Mouse (Mus musculus): ENCODE measurements around the gene Sult1e1. TPM values are rescaled to one million over a fixed set of nuclear protein-coding genes. Genes with fewer than 3 reads are reported as not detected.

The Sult1e1 gene
- total RNA-seq (2014; rRNA removed) (0.09 and 0.20 TPM in 2 replicates), polyA plus RNA-seq (2012; rRNA removed) (0.49 TPM in 1 of 2 replicates, not detected in the other)

GRCm38 (mm10) chr5:87591494-87591893 lies at the start of gene Sult1e1:
TSS of gene Sult1e1 (minus strand) at chr5:87591594.
- H3K27me3 ChIP-seq (ENCODE audit: control insufficient read depth, insufficient read depth, low read length): no peaks in the 10 kb centered on the region
- H3K36me3 ChIP-seq (ENCODE audit: control insufficient read depth, insufficient read depth, low read length): no peaks in the 10 kb centered on the region
- no peaks in the 10 kb centered on the region for H3K79me2 ChIP-seq (ENCODE audit: control insufficient read depth, insufficient read depth, low read length)
- DNase-seq (ENCODE audit: extremely low read depth, low read depth, low spot score): no peak
- WGBS: 88% methylated on average over 5 of the region's 5 CpGs
- no peaks in the 10 kb centered on the region; the same call in 1 of the 2 replicates for H3K4me1 ChIP-seq (ENCODE audit: control insufficient read depth, insufficient read depth, low read length)
- no peak for TF ChIP-seq CTCF (IDR thresholded peaks at IDR 0.05; ENCODE audit: low read depth, low read length)
- no peak for TF ChIP-seq POLR2A (IDR thresholded peaks at IDR 0.05; ENCODE audit: extremely low read depth, insufficient read depth, low read length)
- H3K4me3 ChIP-seq (ENCODE audit: insufficient read depth, low read depth, low read length): no peak within 1 kb of the TSS
- H3K27ac ChIP-seq (replicated peaks; ENCODE audit: insufficient read depth, low read depth, low read length): no peak within 1 kb of the TSS
- H3K9ac ChIP-seq (ENCODE audit: low read depth, low read length): no peak within 1 kb of the TSS

DNA sequence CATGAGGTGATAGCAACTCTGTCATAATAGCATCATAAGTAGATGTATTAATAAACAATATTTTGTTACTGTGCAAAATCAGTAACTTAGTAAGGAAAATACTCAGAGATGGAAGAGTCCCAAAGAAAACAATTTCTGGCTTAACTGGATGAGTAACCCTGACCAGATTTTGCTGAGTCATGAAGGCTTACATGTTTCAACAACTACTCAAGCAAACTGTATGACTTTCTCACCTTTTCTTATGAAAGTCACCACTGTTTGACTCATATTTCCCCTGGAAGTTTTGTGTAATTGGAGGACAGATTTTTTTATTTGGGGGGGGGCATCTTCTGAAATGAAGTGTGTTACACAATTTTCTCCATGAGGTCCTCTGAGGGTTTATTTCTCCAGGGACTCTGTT lies 31.3 kb upstream of the Sult1e1 start:
- Histone ChIP-seq H3K9ac (ENCODE audit: low read depth, low read length) (no peak overlapping the region), H3K79me2 (ENCODE audit: control insufficient read depth, insufficient read depth, low read length) (no peaks in the 10 kb centered on the region), H3K4me3 (ENCODE audit: insufficient read depth, low read depth, low read length) (no peak overlapping the region), H3K4me1 (ENCODE audit: control insufficient read depth, insufficient read depth, low read length) (no peaks in the 10 kb centered on the region; the same call in 1 of the 2 replicates), H3K27ac (replicated peaks; ENCODE audit: insufficient read depth, low read depth, low read length) (no peak overlapping the region), H3K36me3 (ENCODE audit: control insufficient read depth, insufficient read depth, low read length) (no peaks in the 10 kb centered on the region), H3K27me3 (ENCODE audit: control insufficient read depth, insufficient read depth, low read length) (no peaks in the 10 kb centered on the region)
- DNase-seq (ENCODE audit: extremely low read depth, low read depth, low spot score): peak; percentile 69
- TF ChIP-seq POLR2A (IDR thresholded peaks at IDR 0.05; ENCODE audit: extremely low read depth, insufficient read depth, low read length) (no peak), CTCF (IDR thresholded peaks at IDR 0.05; ENCODE audit: low read depth, low read length) (no peak)

DNA sequence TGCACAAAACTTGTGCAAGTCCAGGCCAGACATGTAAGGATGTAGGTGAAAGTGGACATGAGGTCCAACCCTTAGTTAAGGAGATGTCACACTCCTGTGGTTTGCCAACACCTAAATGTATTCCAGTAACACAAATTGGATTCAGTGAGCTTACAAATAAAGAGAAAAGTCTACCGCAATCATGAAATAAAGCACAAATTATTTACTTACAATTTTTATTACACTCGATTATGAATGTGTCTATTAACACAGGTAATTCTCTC lies 23.7 kb upstream of the Sult1e1 start:
- Histone ChIP-seq H3K4me3 (ENCODE audit: insufficient read depth, low read depth, low read length) (no peak overlapping the region), H3K36me3 (ENCODE audit: control insufficient read depth, insufficient read depth, low read length) (no peaks in the 10 kb centered on the region), H3K27me3 (ENCODE audit: control insufficient read depth, insufficient read depth, low read length) (no peaks in the 10 kb centered on the region), H3K79me2 (ENCODE audit: control insufficient read depth, insufficient read depth, low read length) (no peaks in the 10 kb centered on the region), H3K27ac (replicated peaks; ENCODE audit: insufficient read depth, low read depth, low read length) (no peak overlapping the region), H3K4me1 (ENCODE audit: control insufficient read depth, insufficient read depth, low read length) (no peaks in the 10 kb centered on the region), H3K9ac (ENCODE audit: low read depth, low read length) (no peak overlapping the region)
- 91% methylated on average over 2 of the region's 2 CpGs for WGBS
- TF ChIP-seq POLR2A (IDR thresholded peaks at IDR 0.05; ENCODE audit: extremely low read depth, insufficient read depth, low read length) (no peak), CTCF (IDR thresholded peaks at IDR 0.05; ENCODE audit: low read depth, low read length) (no peak)
- DNase-seq (ENCODE audit: extremely low read depth, low read depth, low spot score): no peak

DNA sequence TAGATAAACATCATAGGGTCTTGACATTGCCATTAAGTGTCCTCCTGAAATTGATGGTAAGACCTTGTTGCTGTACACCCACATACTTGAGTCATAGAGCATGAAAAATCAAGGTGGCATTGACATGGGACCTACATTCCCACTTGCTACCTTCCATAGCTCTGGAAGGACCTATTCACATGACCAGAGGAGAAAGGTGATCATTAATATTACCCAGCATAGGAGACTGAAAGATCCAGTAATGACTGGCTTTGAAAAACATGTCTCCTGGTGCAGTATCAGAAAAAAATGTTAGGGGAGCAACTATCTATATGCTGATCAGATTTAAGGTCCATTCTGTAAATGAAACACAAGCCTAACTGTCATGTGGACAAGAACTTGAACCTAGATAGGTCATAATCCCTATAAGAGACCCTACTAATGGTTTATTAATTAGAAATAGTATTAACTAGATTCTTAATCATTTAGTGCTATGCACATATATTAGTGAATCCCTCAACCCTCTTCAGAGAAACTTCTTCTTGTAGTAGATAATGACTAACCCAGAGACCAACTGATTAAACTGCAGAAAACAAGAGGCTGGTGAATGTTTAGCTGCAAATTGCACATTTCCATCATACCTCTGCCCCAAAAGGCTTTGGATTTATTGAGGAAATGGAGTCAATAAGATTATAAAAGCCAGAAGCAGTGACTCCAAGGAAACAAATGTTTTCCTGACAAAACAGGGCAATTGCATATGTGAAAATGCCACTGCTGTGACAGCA lies 23.2 kb upstream of the Sult1e1 start:
- Histone ChIP-seq H3K4me3 (ENCODE audit: insufficient read depth, low read depth, low read length) (no peak overlapping the region), H3K4me1 (ENCODE audit: control insufficient read depth, insufficient read depth, low read length) (no peaks in the 10 kb centered on the region), H3K36me3 (ENCODE audit: control insufficient read depth, insufficient read depth, low read length) (no peaks in the 10 kb centered on the region), H3K27me3 (ENCODE audit: control insufficient read depth, insufficient read depth, low read length) (no peaks in the 10 kb centered on the region), H3K9ac (ENCODE audit: low read depth, low read length) (no peak overlapping the region), H3K27ac (replicated peaks; ENCODE audit: insufficient read depth, low read depth, low read length) (no peak overlapping the region), H3K79me2 (ENCODE audit: control insufficient read depth, insufficient read depth, low read length) (no peaks in the 10 kb centered on the region)
- no peak for DNase-seq (ENCODE audit: extremely low read depth, low read depth, low spot score)
- TF ChIP-seq POLR2A (IDR thresholded peaks at IDR 0.05; ENCODE audit: extremely low read depth, insufficient read depth, low read length) (no peak), CTCF (IDR thresholded peaks at IDR 0.05; ENCODE audit: low read depth, low read length) (no peak)

DNA sequence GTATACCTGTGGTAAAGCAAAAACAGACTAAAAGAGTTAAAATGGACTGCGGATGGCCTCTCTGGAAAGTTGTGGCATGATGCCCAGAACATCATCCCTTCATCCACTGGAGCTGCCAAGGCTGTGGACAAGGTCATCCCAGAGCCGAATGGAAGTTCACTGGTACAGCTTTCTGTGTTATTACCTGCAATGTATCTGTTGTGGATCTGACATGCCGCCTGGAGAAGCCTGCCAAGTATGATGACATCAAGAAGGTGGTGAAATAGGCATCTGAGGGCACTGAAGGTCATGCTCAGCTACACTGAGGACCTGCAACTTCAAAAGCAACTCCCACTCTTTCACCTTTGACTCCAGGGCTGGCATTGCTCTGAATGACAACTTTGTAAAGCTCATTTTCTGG lies 9.6 kb upstream of the Sult1e1 start:
- Histone ChIP-seq H3K4me1 (ENCODE audit: control insufficient read depth, insufficient read depth, low read length) (peaks cover 4% of the 10 kb centered on the region), H3K4me3 (ENCODE audit: insufficient read depth, low read depth, low read length) (no peak overlapping the region), H3K27me3 (ENCODE audit: control insufficient read depth, insufficient read depth, low read length) (no peaks in the 10 kb centered on the region), H3K36me3 (ENCODE audit: control insufficient read depth, insufficient read depth, low read length) (no peaks in the 10 kb centered on the region), H3K9ac (ENCODE audit: low read depth, low read length) (no peak overlapping the region), H3K27ac (replicated peaks; ENCODE audit: insufficient read depth, low read depth, low read length) (peak overlapping the region; percentile 77), H3K79me2 (ENCODE audit: control insufficient read depth, insufficient read depth, low read length) (no peaks in the 10 kb centered on the region)
- no peak for TF ChIP-seq POLR2A (IDR thresholded peaks at IDR 0.05; ENCODE audit: extremely low read depth, insufficient read depth, low read length)
- TF ChIP-seq CTCF (IDR thresholded peaks at IDR 0.05; ENCODE audit: low read depth, low read length): no peak
- 13% methylated on average over 3 of the region's 3 CpGs for WGBS
- DNase-seq (ENCODE audit: extremely low read depth, low read depth, low spot score): peak; percentile 100

DNA sequence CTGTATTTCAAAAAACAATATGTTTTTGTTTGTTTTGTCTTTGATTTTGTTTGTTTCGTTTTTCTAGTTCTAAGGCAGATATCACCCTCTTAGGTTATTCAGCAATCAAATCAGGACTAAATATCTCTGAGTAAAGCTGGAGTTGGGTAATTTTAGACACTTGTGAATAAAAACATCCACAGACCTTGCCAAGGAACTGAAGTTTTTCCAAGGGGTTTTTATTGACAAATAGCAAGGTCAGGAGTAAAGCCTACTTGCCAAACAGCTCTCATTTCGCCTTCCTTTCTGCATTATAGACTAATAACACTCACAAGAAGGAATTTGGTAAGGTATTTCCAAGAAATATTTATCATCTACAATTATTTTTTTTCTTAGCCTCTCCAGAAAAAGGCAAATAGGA lies 6.5 kb upstream of the Sult1e1 start:
- Histone ChIP-seq H3K4me1 (ENCODE audit: control insufficient read depth, insufficient read depth, low read length) (peaks cover 4% of the 10 kb centered on the region), H3K27me3 (ENCODE audit: control insufficient read depth, insufficient read depth, low read length) (no peaks in the 10 kb centered on the region)

More for the DNA sequence above, 6.5 kb upstream of the Sult1e1 start:
- H3K27ac ChIP-seq (replicated peaks; ENCODE audit: insufficient read depth, low read depth, low read length): no peak overlapping the region
- no peak overlapping the region for H3K4me3 ChIP-seq (ENCODE audit: insufficient read depth, low read depth, low read length)
- 19% methylated on average over 2 of the region's 2 CpGs for WGBS
- no peak overlapping the region for H3K9ac ChIP-seq (ENCODE audit: low read depth, low read length)
- H3K36me3 ChIP-seq (ENCODE audit: control insufficient read depth, insufficient read depth, low read length): no peaks in the 10 kb centered on the region
- TF ChIP-seq CTCF (IDR thresholded peaks at IDR 0.05; ENCODE audit: low read depth, low read length) (no peak), POLR2A (IDR thresholded peaks at IDR 0.05; ENCODE audit: extremely low read depth, insufficient read depth, low read length) (no peak)
- DNase-seq (ENCODE audit: extremely low read depth, low read depth, low spot score): peak; percentile 79
- H3K79me2 ChIP-seq (ENCODE audit: control insufficient read depth, insufficient read depth, low read length): no peaks in the 10 kb centered on the region

All from liver, adult 2 months (tissue).